Mouse (Mus musculus): ENCODE results near the gene Kif5a. TPM values are rescaled to one million over a fixed set of nuclear protein-coding genes. Genes with fewer than 3 reads are reported as not detected.
A peak's percentile ranks its signal among the peaks of the same experiment; 100 is the strongest.

Gene Kif5a
- polyA plus RNA-seq, 1 experiment from 2014 or later: 0.06 TPM

DNA sequence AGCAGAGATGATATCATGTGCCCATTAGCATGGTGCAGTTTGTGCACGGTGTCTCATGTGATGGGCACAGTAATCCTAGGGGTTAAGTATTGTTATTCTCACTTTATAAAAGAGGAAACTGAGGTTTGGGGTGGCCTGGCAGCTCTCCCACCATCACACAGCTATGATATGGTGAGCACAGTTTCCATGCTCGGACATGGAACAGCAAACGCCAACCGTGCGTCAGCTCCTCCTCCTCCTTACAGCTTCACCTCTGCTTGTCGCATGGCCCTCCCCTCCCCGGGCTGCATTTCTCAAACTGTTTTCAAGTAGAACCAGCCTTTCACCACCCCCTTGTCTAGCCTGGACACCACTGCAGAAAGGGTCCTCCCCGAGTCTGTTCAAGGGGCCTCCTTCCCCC, 4.7 kb downstream of the Kif5a start:
- no peak for ATAC-seq
- TF ChIP-seq CTCF (IDR thresholded peaks at IDR 0.05; ENCODE audit: low read depth) (no peak), EP300 (IDR thresholded peaks at IDR 0.05; ENCODE audit: low read depth) (no peak)
- no peak for DNase-seq
- Histone ChIP-seq H3K27me3 (ENCODE audit: insufficient read depth, low read length) (peaks cover 23% of the 10 kb centered on the region), H3K9me3 (ENCODE audit: low read length) (no peaks in the 10 kb centered on the region), H3K27ac (ENCODE audit: low read depth) (no peak overlapping the region), H3K4me2 (ENCODE audit: low read depth, low read length) (no peak overlapping the region), H3K9ac (replicated peaks) (no peak overlapping the region), H3K4me1 (ENCODE audit: insufficient read depth) (peaks cover 9% of the 10 kb centered on the region), H3K36me3 (replicated peaks; ENCODE audit: insufficient read depth, low read length) (no peaks in the 10 kb centered on the region), H3K4me3 (ENCODE audit: low read depth, low read length) (no peak overlapping the region)
- 58% methylated on average over 8 of the region's 8 CpGs for WGBS (ENCODE audit: insufficient replicate concordance)

GRCm38 (mm10) chr10:127257790-127258189, 5.4 kb downstream of the Kif5a start:
- no peak for ATAC-seq
- no peaks in the 10 kb centered on the region for H3K36me3 ChIP-seq (replicated peaks; ENCODE audit: insufficient read depth, low read length)
- 64% methylated on average over 6 of the region's 6 CpGs for WGBS (ENCODE audit: insufficient replicate concordance)
- H3K9me3 ChIP-seq (ENCODE audit: low read length): no peaks in the 10 kb centered on the region
- H3K4me2 ChIP-seq (ENCODE audit: low read depth, low read length): no peak overlapping the region
- no peak for DNase-seq
- no peak overlapping the region for H3K27ac ChIP-seq (ENCODE audit: low read depth)
- TF ChIP-seq EP300 (IDR thresholded peaks at IDR 0.05; ENCODE audit: low read depth): no peak
- no peak for TF ChIP-seq CTCF (IDR thresholded peaks at IDR 0.05; ENCODE audit: low read depth)
- H3K27me3 ChIP-seq (ENCODE audit: insufficient read depth, low read length): peaks cover 17% of the 10 kb centered on the region
- peaks cover 4% of the 10 kb centered on the region for H3K4me1 ChIP-seq (ENCODE audit: insufficient read depth)
- no peak overlapping the region for H3K4me3 ChIP-seq (ENCODE audit: low read depth, low read length)
- H3K9ac ChIP-seq (replicated peaks): no peak overlapping the region

DNA sequence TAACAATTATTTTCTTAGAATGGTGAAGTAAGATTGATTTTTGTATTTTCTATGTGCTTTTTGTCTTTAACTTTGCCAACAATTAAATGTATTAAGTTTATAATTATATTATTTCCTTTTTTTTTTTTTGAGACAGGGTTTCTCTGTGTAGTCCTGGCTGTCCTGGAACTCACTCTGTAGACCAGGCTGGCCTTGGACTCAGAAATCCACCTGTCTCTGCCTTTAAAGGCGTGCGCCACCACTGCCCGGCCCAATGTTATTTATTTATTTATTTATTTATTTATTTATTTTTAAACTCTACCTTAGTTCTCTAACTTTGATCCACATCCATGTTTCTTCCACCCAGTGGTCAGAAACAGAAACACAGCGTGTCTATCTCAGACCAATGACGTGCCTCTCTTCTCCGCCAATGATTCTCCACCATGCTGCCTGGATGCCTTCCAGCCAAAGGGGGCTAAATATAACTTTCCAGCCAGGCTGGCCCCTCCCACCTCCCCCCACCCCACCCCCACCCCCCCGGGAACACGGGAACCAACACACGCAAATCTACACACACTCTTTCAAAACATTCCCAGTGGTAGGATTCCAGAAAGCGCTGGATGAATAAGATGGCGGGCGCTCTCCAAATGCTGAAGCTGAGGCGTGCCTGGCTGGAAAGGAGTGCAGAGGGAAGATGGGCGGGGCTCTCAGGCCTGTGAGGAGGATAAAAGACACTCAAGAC, 7.4 kb downstream of the Kif5a start:
- peak; percentile 25; the same call in 1 of the 2 replicates for ATAC-seq
- DNase-seq: peak; percentile 59
- Histone ChIP-seq H3K27me3 (ENCODE audit: insufficient read depth, low read length) (no peaks in the 10 kb centered on the region; the same call in 1 of the 2 replicates), H3K27ac (ENCODE audit: low read depth) (no peak overlapping the region), H3K4me3 (ENCODE audit: low read depth, low read length) (no peak overlapping the region), H3K36me3 (replicated peaks; ENCODE audit: insufficient read depth, low read length) (no peaks in the 10 kb centered on the region), H3K9ac (replicated peaks) (no peak overlapping the region), H3K4me2 (ENCODE audit: low read depth, low read length) (no peak overlapping the region), H3K9me3 (ENCODE audit: low read length) (no peaks in the 10 kb centered on the region), H3K4me1 (ENCODE audit: insufficient read depth) (no peaks in the 10 kb centered on the region)
- no peak for TF ChIP-seq EP300 (IDR thresholded peaks at IDR 0.05; ENCODE audit: low read depth)
- 0 out of 2 replicates have a peak, but pooled peaks have one; percentile 15 for TF ChIP-seq CTCF (IDR thresholded peaks at IDR 0.05; ENCODE audit: low read depth)
- WGBS (ENCODE audit: insufficient replicate concordance): 25% methylated on average over 14 of the region's 14 CpGs

- no peaks in the 10 kb centered on the region for H3K36me3 ChIP-seq (replicated peaks; ENCODE audit: insufficient read depth, low read length)
- no peak for TF ChIP-seq CTCF (IDR thresholded peaks at IDR 0.05; ENCODE audit: low read depth)
- no peak for TF ChIP-seq EP300 (IDR thresholded peaks at IDR 0.05; ENCODE audit: low read depth)
- ATAC-seq: no peak
- no peak overlapping the region for H3K4me3 ChIP-seq (ENCODE audit: low read depth, low read length)
- H3K27ac ChIP-seq (ENCODE audit: low read depth): no peak overlapping the region
- H3K9me3 ChIP-seq (ENCODE audit: low read length): no peaks in the 10 kb centered on the region
- no peak for DNase-seq
- 45% methylated on average over 5 of the region's 5 CpGs for WGBS (ENCODE audit: insufficient replicate concordance)
- H3K4me1 ChIP-seq (ENCODE audit: insufficient read depth): no peaks in the 10 kb centered on the region
- H3K27me3 ChIP-seq (ENCODE audit: insufficient read depth, low read length): no peaks in the 10 kb centered on the region; the same call in 1 of the 2 replicates
- H3K9ac ChIP-seq (replicated peaks): no peak overlapping the region
- no peak overlapping the region for H3K4me2 ChIP-seq (ENCODE audit: low read depth, low read length)
Observed at GRCm38 (mm10) chr10:127250810-127251209, 12.3 kb downstream of the Kif5a start.

DNA sequence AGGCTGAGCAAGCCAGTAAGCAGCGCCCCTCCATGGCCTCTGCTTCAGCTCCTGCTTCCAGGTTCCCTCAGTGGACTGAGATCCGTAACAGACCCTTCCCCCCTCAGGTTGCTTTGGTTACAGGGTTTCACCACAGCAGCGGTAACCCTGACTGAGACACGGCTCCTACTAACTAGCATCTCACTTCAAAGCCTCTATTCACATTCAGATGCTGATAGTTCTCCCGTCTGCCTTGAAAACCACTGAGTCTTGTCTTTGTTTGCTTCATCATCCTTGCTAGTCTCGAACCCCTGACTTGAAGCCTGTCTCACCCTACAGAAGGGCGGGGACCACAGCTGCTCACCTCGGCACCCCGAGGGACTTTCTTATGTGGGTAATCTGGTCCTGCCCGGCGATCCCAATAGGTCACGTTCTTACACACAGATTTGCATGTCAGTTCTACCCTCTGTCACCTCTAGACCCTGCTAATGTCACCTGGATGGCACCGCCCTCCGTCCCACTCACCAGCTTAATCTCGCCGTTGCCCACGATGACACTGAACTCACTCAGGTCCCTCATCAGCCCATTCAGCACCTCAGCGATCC, 24.8 kb downstream of the Kif5a start:
- no peak overlapping the region for H3K4me2 ChIP-seq (ENCODE audit: low read depth, low read length)
- H3K27me3 ChIP-seq (ENCODE audit: insufficient read depth, low read length): peaks cover 19% of the 10 kb centered on the region

DNA sequence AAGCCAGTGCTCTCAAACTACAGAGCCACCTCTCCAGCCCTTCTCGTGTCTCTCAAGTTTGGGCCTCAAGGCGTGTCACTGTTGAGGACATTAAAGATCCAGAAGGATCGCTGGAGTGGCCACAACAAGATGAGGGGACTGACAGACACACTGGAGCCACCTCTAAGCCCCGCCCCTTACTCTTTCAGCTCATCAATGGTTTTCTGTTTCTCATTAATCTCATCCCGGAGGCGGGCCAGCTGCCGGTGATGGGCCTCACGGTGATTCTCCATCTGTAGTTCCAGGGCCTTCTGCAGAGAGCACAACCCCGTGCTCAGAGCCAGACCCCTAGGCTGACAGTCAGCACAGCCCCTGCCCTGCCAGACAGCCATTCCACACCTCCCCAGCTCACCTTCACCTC, 26.6 kb downstream of the Kif5a start:
- Histone ChIP-seq H3K4me3 (ENCODE audit: low read depth, low read length) (no peak overlapping the region), H3K4me2 (ENCODE audit: low read depth, low read length) (no peak overlapping the region), H3K36me3 (replicated peaks; ENCODE audit: insufficient read depth, low read length) (no peaks in the 10 kb centered on the region), H3K27me3 (ENCODE audit: insufficient read depth, low read length) (peaks cover 19% of the 10 kb centered on the region), H3K9me3 (ENCODE audit: low read length) (no peaks in the 10 kb centered on the region), H3K27ac (ENCODE audit: low read depth) (no peak overlapping the region), H3K4me1 (ENCODE audit: insufficient read depth) (no peaks in the 10 kb centered on the region), H3K9ac (replicated peaks) (no peak overlapping the region)
- TF ChIP-seq EP300 (IDR thresholded peaks at IDR 0.05; ENCODE audit: low read depth) (no peak), CTCF (IDR thresholded peaks at IDR 0.05; ENCODE audit: low read depth) (no peak)
- no peak for ATAC-seq
- no peak for DNase-seq
- 63% methylated on average over 9 of the region's 9 CpGs for WGBS (ENCODE audit: insufficient replicate concordance)

More for the DNA sequence above, 24.8 kb downstream of the Kif5a start:
- H3K4me1 ChIP-seq (ENCODE audit: insufficient read depth): no peaks in the 10 kb centered on the region
- no peak overlapping the region for H3K9ac ChIP-seq (replicated peaks)
- no peaks in the 10 kb centered on the region for H3K9me3 ChIP-seq (ENCODE audit: low read length)
- no peak for ATAC-seq
- no peak overlapping the region for H3K4me3 ChIP-seq (ENCODE audit: low read depth, low read length)
- no peaks in the 10 kb centered on the region for H3K36me3 ChIP-seq (replicated peaks; ENCODE audit: insufficient read depth, low read length)
- 61% methylated on average over 18 of the region's 18 CpGs for WGBS (ENCODE audit: insufficient replicate concordance)
- no peak overlapping the region for H3K27ac ChIP-seq (ENCODE audit: low read depth)
- no peak for DNase-seq
- TF ChIP-seq EP300 (IDR thresholded peaks at IDR 0.05; ENCODE audit: low read depth) (no peak), CTCF (IDR thresholded peaks at IDR 0.05; ENCODE audit: low read depth) (no peak)

Data from liver, postnatal 0 days (tissue).